Mouse (Mus musculus) small intestine, adult 2 months (tissue): ENCODE results near the gene Oxsr1.

Experiments
- CTCF ChIP-seq: fragments of 200-500 bp; IDR thresholded peaks from 2 replicates; pipeline ENCODE4 v1.5.1; 2012; ENCODE audit warnings: low read depth, mild to moderate bottlenecking, control low read depth, inconsistent platforms, low read length, moderate library complexity, mixed read lengths; ENCODE audit not compliant: insufficient replicate concordance, insufficient read length; ENCODE audit errors: extremely low read depth
- POLR2A ChIP-seq: fragments of 200-500 bp; IDR thresholded peaks from 2 replicates; pipeline ENCODE4 v1.6.1; 2012; ENCODE audit warnings: low read depth, mild to moderate bottlenecking, control low read depth, inconsistent platforms, low read length, moderate library complexity

GRCm38 (mm10) chr9:119339558-119340211 is 17.5 kb upstream of the Oxsr1 start, which contains the start of gene Acaa1a:
- TF ChIP-seq CTCF (no peak), POLR2A (peak; percentile 67)
